Mouse (Mus musculus) neural tube, embryonic 14.5 days (tissue): ENCODE results near the gene Mrpl51. TPM values are rescaled to one million over a fixed set of nuclear protein-coding genes. Genes with fewer than 3 reads are reported as not detected.
A peak's percentile ranks its signal among the peaks of the same experiment; 100 is the strongest.

Experiments used
- ATAC-seq: fragments of 200-750 bp; cut with Nextera tagmentation; 2 replicates; pipeline ENCODE4 v1.8.0; 2017; ENCODE audit warnings: low read depth, mild to moderate bottlenecking, moderate TSS enrichment, moderate library complexity
- H3K27ac ChIP-seq: fragments of 300-500 bp; sonication (generic); 2 replicates; pipeline ENCODE4 v1.5.1; 2014; ENCODE audit warnings: low read depth, mild to moderate bottlenecking, control low read depth, low read length, moderate library complexity, mixed read lengths
- H3K27me3 ChIP-seq: fragments of 300-500 bp; sonication (generic); 2 replicates; pipeline ENCODE4 v1.6.1; 2014; ENCODE audit warnings: low read length; ENCODE audit not compliant: control insufficient read depth, insufficient read depth
- H3K36me3 ChIP-seq: fragments of 300-500 bp; sonication (generic); 2 replicates; pipeline ENCODE4 v1.6.1; 2014; ENCODE audit warnings: low read length, mixed read lengths; ENCODE audit not compliant: control insufficient read depth, insufficient read depth
- H3K4me1 ChIP-seq: fragments of 300-500 bp; sonication (generic); 2 replicates; pipeline ENCODE4 v1.6.1; 2014; ENCODE audit warnings: low read length; ENCODE audit not compliant: control insufficient read depth, insufficient read depth
- H3K4me2 ChIP-seq: fragments of 300-500 bp; sonication (generic); 2 replicates; pipeline ENCODE4 v1.6.1; 2014; ENCODE audit warnings: mild to moderate bottlenecking, low read depth, low read length, control low read depth
- H3K4me3 ChIP-seq: fragments of 300-500 bp; sonication (generic); 2 replicates; pipeline ENCODE4 v1.5.1; 2014; ENCODE audit warnings: low read depth, low read length, control low read depth, mixed read lengths
- H3K9ac ChIP-seq: fragments of 300-500 bp; sonication (generic); replicated peaks from 2 replicates; pipeline ENCODE4 v1.6.1; 2014; ENCODE audit warnings: low read depth, mild to moderate bottlenecking, control low read depth, low read length, mixed read lengths
- H3K9me3 ChIP-seq: fragments of 300-500 bp; sonication (generic); 2 replicates; pipeline ENCODE4 v1.6.1; 2016; ENCODE audit warnings: low read length; ENCODE audit not compliant: control insufficient read depth
- WGBS: fragments of 180-500 bp; shearing (Covaris S2); extraction: QIAGEN DNeasy Blood & Tissue Kit; methylation state at CpG from one replicate; pipeline ENCODE4 v1.1.7; 2014; 5-methylcytosine and 5-hydroxymethylcytosine counted together
- polyA plus RNA-seq: library from polyadenylated mRNA; unstranded; fragments of >200 nt; fragmentation: Nextera tagmentation; extraction: Ambion mirVana; gene quantifications from 2 replicates; pipeline ENCODE4 v1.2.1, GENCODE M21; 2014

Mrpl51 gene
- polyA plus RNA-seq, 1 experiment from 2014 or later = 138 TPM

DNA sequence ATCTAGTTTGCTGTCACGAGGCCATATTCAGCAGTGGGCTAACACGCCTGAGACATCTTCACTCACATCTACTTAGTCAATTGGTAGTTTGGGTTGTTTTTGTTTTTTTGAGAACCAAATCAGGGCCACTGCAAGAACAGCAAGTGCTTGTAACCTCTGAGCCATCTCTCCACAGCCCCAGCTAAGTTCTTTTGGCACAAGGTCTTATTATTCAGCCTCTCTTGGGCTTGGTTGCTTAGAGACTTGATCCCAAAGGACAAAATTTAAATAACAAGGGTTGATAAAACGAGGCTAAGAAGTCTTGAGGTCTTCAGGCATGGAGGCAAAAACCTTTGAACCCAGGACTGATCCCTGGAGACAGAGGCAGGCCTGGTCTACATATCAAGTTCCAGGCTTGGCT lies 4.7 kb downstream of the Mrpl51 start:
- no peak overlapping the region for H3K4me2 ChIP-seq
- H3K27ac ChIP-seq = no peak overlapping the region
- no peaks in the 10 kb centered on the region for H3K9me3 ChIP-seq
- no peaks in the 10 kb centered on the region for H3K27me3 ChIP-seq
- peaks cover 6% of the 10 kb centered on the region; the same call in 1 of the 2 replicates for H3K4me1 ChIP-seq
- 0 out of 2 replicates have a peak, but pooled peaks cover 5% of the 10 kb centered on the region for H3K36me3 ChIP-seq
- 54% methylated on average over 3 of the region's 3 CpGs for WGBS
- no peak for ATAC-seq
- no peak overlapping the region for H3K4me3 ChIP-seq
- H3K9ac ChIP-seq = no peak overlapping the region

DNA sequence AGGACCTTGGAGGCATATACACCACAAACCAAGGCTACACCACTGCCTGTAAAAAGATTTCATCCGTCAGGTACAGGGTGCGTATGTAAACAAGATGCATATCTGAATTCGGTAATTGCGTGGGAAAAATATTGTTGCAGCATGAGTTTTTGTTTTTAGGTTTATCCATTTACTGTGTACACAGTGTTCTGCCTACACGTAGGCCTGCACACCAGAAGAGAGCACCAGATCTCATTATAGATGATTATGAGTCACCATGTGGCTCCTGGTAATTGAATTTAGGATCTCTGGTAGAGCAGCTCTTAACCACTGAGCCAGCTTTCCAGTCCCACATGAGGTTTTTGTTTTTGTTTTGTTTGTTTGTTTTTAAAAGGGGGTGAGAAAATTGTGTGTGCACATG lies 5.6 kb downstream of the Mrpl51 start:
- Histone ChIP-seq H3K27ac (no peak overlapping the region), H3K9me3 (no peaks in the 10 kb centered on the region), H3K4me1 (peaks cover 6% of the 10 kb centered on the region; the same call in 1 of the 2 replicates), H3K4me2 (no peak overlapping the region), H3K36me3 (0 out of 2 replicates have a peak, but pooled peaks cover 5% of the 10 kb centered on the region), H3K27me3 (no peaks in the 10 kb centered on the region), H3K9ac (no peak overlapping the region), H3K4me3 (no peak overlapping the region)
- no peak for ATAC-seq
- WGBS = 88% methylated on average over 5 of the region's 5 CpGs

DNA sequence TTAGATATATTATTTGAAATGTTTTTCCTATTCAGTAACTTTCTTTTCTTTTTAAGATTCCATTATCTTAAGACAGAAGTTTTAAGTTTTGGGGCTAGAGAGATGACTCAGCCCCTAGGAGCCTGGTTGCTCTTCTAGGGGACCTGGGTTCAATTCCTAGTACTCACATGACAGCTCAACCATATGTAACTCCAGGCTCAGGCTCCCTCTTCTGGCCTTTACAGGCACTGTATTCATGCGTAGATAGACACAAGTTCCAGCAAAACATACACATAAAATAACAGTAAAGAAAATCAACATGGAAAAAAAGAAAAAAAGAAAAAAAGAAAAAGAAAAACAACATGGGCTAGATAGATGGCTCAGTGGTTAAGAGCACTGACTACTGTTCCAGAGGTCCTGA lies 18.8 kb downstream of the Mrpl51 start:
- Histone ChIP-seq H3K9me3 (no peaks in the 10 kb centered on the region), H3K9ac (no peak overlapping the region), H3K36me3 (no peaks in the 10 kb centered on the region), H3K4me2 (no peak overlapping the region), H3K27ac (no peak overlapping the region), H3K4me1 (no peaks in the 10 kb centered on the region), H3K27me3 (no peaks in the 10 kb centered on the region), H3K4me3 (no peak overlapping the region)
- 85% methylated on average over 1 of the region's 1 CpGs for WGBS
- no peak for ATAC-seq

DNA sequence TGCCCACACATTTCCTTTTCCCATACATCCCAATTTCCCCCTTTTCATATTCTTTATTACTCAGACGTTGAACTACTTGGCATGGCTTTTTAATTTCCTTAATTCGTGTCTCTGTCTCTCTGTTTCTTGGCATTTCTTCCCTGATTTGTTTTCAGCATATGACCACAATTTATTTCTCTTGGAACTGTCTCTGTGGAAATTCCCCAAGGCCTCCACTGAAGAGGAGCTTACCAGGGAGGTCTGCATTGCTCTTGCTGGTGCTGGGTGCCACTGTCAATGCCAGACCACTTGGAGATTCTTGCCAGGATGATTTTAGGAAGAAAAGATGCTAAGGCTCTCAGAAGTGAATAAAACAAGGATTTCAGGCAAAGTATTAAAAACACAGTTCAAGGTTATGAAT lies 21.0 kb downstream of the Mrpl51 start:
- no peak for ATAC-seq
- no peaks in the 10 kb centered on the region for H3K36me3 ChIP-seq
- no peaks in the 10 kb centered on the region for H3K9me3 ChIP-seq
- WGBS = 54% methylated on average over 2 of the region's 2 CpGs
- no peak overlapping the region for H3K27ac ChIP-seq
- no peak overlapping the region for H3K9ac ChIP-seq
- no peak overlapping the region for H3K4me2 ChIP-seq
- H3K27me3 ChIP-seq = no peaks in the 10 kb centered on the region
- peaks cover 9% of the 10 kb centered on the region for H3K4me1 ChIP-seq
- no peak overlapping the region for H3K4me3 ChIP-seq

DNA sequence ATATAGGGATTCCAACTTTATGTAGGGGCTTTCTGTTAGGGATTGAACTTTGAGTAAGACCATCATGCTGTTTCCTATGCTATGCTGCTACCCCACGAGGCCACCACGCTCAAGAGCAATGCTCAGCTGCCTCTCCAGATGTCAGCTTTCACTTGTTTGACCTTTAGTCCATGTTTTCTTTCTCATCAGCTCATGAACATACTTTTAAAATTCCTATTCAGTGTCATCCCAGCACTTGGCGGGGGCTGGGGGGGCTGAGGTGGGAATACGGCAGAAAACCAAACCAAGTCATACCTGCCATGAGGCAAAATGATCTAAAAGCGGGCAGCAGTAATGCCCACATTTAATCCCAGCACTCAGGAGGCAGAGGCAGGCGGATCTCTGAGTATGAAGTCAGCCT lies 21.5 kb downstream of the Mrpl51 start:
- H3K9me3 ChIP-seq = no peaks in the 10 kb centered on the region
- no peak overlapping the region for H3K4me2 ChIP-seq
- H3K4me3 ChIP-seq = no peak overlapping the region
- peaks cover 9% of the 10 kb centered on the region for H3K4me1 ChIP-seq
- ATAC-seq = no peak
- H3K9ac ChIP-seq = no peak overlapping the region
- no peaks in the 10 kb centered on the region for H3K27me3 ChIP-seq
- no peaks in the 10 kb centered on the region for H3K36me3 ChIP-seq
- no peak overlapping the region for H3K27ac ChIP-seq
- 83% methylated on average over 6 of the region's 6 CpGs for WGBS

DNA sequence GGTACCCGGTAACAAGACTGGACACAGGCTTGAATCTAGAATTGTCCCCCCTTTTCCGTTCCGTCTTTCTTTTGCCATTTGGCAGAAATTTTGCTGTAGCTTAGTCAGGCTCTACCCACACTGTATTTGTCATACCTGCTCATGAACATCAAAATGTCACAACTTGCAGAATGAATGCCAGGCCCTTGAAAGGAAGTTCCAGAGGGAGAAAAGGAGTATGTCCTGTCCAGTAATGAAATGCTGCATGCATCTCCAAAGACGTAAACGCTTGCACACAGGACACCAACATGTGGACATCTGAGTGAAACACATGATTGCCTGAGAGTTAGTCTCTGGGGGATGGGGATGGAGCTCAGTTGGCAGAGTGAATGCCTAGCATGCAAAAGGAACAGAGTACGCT lies 22.1 kb downstream of the Mrpl51 start:
- H3K4me3 ChIP-seq = no peak overlapping the region
- H3K27me3 ChIP-seq = no peaks in the 10 kb centered on the region
- H3K4me1 ChIP-seq = peaks cover 9% of the 10 kb centered on the region
- WGBS = 77% methylated on average over 6 of the region's 6 CpGs
- H3K9me3 ChIP-seq = no peaks in the 10 kb centered on the region
- H3K4me2 ChIP-seq = no peak overlapping the region
- no peak for ATAC-seq
- no peak overlapping the region for H3K27ac ChIP-seq
- no peaks in the 10 kb centered on the region for H3K36me3 ChIP-seq
- no peak overlapping the region for H3K9ac ChIP-seq

DNA sequence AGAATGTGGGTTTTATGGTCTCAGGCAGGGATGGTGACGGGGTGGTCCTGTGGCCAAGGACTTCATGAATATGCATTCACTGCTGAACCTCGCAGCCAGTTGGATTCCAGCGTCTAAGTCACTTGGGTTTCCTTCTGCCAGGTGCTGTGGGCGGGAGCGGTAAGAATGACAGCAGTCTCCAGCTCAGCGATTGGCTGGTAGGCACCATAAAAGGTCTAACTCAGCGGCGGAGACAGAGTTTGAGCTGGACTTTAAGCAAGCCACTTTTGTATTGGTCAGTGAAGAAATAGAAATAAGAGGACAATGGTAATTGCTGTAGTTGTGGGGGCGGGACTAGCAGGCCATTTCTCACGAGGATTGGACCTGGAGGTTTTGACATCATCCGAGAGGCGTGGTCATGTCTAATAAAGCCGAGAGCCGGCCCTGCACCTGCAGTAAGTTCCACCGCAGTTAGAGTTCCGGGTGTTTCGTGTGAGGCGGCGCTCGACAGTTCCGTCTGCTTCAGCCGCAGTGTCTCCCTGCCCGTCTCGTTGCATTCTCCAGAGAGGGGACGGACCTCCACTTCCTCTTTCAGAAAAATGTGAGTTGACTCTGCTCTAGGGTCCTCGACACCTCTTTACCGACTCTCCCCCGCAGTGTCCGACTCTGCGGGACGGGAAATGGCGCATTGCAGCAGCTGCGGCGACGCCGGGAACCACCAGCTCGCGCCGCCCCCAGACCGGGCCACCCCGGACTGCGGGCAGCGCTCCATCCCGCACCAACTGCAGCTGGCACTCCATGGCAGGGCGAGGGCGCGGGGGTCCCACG lies 23.8 kb downstream of the Mrpl51 start, which contains the start of gene Vamp1:
Gene Vamp1 (plus strand): TSS at position 404 of the 807 bp plus-strand sequence.
- under 1% methylated on average over 48 of the region's 48 CpGs for WGBS
- H3K4me1 ChIP-seq = peaks cover 9% of the 10 kb centered on the region
- H3K27me3 ChIP-seq = no peaks in the 10 kb centered on the region
- peak within 1 kb of the TSS; percentile 83 for H3K9ac ChIP-seq
- H3K4me3 ChIP-seq = peak within 1 kb of the TSS; percentile 71
- no peaks in the 10 kb centered on the region for H3K9me3 ChIP-seq
- H3K36me3 ChIP-seq = no peaks in the 10 kb centered on the region
- H3K27ac ChIP-seq = peak within 1 kb of the TSS; percentile 71
- peak; percentile 96 for ATAC-seq
- peak within 1 kb of the TSS; percentile 89 for H3K4me2 ChIP-seq

DNA sequence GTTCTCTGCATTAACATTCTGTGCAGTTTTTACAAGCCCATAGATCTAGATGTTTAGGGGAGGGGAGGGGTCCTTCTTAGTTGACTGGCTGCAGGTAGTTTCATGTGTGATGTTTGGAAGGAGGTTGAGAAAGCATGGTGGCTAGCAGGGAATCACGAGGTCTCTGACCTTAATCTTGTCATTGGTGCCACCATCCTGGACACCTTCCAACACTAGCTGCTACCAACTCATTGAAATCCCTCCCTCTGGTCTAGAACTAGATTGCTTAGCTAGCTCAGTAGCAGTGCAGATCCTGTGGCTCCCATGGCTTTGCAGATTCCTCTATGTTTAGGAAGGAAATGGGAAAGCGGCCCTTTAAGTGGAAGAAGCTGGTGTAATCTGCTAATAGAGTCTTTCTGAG lies 25.3 kb downstream of the Mrpl51 start:
- Histone ChIP-seq H3K27me3 (no peaks in the 10 kb centered on the region), H3K27ac (no peak overlapping the region), H3K36me3 (no peaks in the 10 kb centered on the region), H3K4me1 (peaks cover 9% of the 10 kb centered on the region), H3K9me3 (no peaks in the 10 kb centered on the region), H3K9ac (no peak overlapping the region), H3K4me2 (no peak overlapping the region), H3K4me3 (no peak overlapping the region)
- WGBS = 86% methylated on average over 2 of the region's 2 CpGs
- no peak for ATAC-seq

DNA sequence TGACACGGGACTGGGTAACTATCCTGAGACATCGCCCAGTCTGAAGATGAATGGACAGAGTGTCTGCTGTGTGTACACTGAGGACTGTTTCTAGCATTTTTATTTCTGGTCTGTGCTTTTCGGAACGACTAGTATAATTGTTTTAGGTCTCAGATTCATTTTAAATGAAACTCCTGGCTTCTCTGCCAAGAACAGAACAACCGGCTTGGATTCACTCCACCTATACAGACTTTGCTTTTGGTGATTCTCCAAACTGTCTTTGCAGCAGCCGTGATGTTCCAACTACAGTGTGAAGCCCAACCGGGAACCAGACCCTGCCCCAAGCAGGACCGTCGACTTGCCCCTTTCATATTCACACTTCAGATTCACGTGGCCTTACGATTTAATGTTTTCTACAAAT lies 26.3 kb downstream of the Mrpl51 start:
- Histone ChIP-seq H3K4me3 (no peak overlapping the region), H3K9me3 (no peaks in the 10 kb centered on the region), H3K9ac (no peak overlapping the region), H3K36me3 (no peaks in the 10 kb centered on the region), H3K27ac (no peak overlapping the region), H3K4me2 (no peak overlapping the region), H3K4me1 (peaks cover 9% of the 10 kb centered on the region), H3K27me3 (no peaks in the 10 kb centered on the region)
- 94% methylated on average over 11 of the region's 11 CpGs for WGBS
- ATAC-seq = no peak
